Mouse (Mus musculus) right cerebral cortex, adult 2 months (tissue): Measurements from ENCODE around the gene Mical3.

Source experiments
- DNase-seq, 2 experiments: peaks; one replicate each; pipeline ENCODE4 v3.0.0; 2021 to 2022; ENCODE audit warnings: low spot score in 2 of 2

The Mical3 gene

GRCm38 (mm10) chr6:121084050-121084480 is 46.7 kb downstream of the Mical3 start:
- no peak for DNase-seq

GRCm38 (mm10) chr6:121082094-121082473 is 48.7 kb downstream of the Mical3 start:
- no peak for DNase-seq

GRCm38 (mm10) chr6:121081288-121082093 is 49.3 kb downstream of the Mical3 start:
- no peak for DNase-seq

DNA sequence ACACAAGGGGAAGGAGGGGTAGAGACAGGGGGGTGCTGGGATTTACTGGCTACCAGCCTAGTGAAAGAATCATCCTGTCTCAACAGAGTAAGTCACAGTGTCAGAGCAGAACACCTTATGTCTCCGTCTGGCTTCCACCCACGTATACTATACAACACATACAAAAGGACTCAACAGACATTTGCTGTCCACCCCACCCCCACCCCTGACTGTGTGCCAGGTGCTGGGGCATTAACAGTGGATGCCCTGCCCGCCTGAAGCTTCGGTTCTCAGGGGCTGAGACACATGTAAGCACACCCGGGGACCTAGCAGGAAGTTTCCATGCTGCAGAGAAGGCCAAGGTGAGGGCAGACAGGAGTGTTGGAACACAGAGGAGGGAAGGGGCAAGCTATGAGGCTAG is 52.6 kb downstream of the Mical3 start:
- no peak for DNase-seq

GRCm38 (mm10) chr6:121076929-121077566 is 53.8 kb downstream of the Mical3 start:
- DNase-seq, result no peak

GRCm38 (mm10) chr6:121075763-121076162 is 55.0 kb downstream of the Mical3 start:
- DNase-seq, result no peak

DNA sequence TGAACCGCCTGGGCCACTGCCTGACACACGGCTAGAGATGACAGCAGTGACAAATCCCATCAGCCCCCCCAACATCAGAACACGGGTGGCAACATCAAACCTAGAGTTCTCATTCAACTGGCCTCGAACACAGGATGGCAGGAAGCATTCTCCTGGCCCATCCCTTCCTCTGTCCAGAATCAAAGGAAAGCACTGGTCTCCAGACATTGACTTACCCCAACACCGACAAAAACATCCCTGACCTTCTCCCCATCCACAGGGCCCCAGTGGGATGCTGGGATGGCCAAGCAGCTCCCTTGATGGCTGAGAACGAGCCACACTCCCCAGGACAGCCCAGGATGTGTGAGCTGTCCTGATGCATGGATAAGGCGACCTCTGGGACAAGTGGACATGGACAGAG is 57.5 kb downstream of the Mical3 start:
- DNase-seq, result no peak

DNA sequence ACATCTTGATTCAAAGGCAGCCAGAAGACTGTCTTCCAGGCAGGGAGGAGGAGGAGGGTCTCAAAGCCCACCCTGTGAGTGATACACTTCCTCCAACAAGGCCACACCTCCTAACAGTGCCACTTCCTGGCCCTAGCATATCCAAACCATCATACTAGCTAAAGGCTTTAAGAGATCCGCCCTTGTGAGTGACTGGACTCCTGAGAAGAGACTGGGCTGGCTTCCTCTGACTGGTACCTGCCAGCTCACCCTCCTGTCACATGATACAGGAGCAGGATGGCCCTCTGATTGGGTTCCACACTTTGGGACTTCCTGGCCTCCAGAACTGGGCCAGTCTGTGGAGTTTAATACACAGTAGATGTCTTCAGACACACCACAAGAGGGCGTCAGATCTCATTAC is 58.2 kb downstream of the Mical3 start:
- DNase-seq, result no peak

GRCm38 (mm10) chr6:121070584-121071230 is 60.1 kb downstream of the Mical3 start:
- no peak for DNase-seq

- DNase-seq, result no peak
Observed at GRCm38 (mm10) chr6:121069156-121069555, 61.6 kb downstream of the Mical3 start.

DNA sequence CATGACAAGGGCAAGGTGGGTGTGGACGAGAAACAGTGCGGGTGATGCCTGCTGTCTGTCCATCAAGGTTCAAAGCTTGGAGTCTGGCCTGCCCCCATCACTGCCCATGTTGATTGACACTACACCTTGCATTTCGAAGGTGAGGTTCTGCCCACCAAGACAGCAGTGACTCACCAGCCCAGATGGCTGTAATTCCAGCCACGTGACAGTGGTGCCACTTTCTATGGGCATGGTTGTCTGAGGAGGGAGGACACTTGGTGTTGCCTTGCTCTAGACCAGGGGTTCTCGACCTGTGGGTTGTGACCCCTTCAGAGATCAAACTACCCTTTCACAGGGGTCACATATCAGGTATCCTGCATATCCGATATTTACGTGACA is 62.7 kb downstream of the Mical3 start:
- DNase-seq, result no peak

- no peak for DNase-seq
Observed at GRCm38 (mm10) chr6:121067426-121068086, 63.2 kb downstream of the Mical3 start.

DNA sequence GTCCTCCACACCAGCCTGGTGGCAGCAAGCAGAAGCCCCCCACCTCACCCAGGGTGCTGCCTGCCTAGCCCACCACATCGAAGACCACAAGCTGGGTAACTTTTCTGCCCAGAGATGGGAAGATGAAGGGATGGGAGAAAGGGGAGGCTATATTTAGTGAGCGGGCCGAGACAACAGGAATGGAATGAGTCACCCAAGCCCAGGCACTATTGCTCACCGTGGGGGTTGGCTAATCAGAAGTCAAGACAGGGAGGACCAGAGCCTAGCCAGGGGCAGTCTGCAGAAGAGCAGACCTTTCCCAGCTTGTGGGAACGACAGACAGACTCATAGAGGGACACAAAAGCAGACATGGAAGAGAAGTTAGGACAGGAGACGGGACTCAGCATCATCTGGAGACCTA is 64.0 kb downstream of the Mical3 start:
- no peak for DNase-seq

DNA sequence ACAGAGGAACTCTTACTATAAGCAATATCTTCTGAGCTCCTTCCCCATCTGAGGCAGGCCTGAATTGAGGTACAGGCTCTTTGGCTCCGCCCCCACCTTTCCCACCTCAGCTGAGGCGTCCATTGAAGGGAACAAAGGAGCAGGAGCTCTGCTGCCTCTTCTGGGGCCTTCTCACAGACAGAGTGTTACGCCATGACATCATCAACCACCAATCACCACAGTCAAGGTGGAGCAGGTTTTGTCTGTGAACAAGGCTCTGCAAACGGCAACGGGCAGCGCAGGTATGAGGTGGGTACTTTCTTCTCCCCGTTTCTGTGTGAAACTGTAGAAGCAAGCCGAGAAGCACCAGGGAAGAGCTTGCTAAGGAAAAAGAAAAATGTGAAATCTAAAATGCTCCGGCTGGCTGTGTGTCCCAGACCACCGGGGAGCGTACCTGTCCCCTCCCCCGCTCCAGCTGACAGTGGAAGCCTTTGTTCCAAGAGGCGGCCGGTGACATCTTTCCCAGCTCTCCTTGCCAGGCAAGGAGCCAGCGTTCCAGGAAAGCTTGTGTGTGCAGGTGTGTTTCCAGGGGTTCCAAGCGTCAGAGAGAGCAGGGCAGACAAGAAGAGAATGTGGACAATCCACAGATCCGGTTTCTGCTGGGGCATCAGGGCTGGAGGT is 66.3 kb downstream of the Mical3 start:
- DNase-seq, result peak; percentile 48 to 50

GRCm38 (mm10) chr6:121063771-121064170 is 67.0 kb downstream of the Mical3 start:
- DNase-seq, result no peak

DNA sequence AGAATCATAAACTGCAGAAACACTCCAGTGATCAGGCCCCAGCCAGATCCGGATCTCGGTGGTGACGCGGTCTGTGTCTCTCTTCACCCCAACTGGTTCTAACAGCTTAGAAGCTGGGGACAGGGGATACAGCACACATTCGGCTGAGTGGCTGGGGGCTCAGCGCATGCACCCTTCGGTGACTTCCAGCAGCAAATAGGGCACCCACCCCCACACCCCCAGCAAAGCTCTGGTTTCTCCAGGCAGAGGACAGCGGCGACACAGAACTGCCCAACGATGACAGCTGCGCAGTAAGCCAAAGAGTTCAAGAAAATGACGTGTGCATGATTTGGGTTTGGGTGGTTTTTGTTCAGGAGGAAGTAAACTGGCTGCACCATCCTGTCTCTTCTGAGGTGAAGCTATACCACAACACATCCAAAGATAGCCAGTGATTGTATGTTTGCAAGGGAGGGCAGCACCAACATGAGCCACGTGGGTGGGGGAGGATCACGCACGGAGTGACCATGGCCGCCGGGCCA is 67.8 kb downstream of the Mical3 start:
- DNase-seq, result no peak

- DNase-seq, result no peak
Observed at GRCm38 (mm10) chr6:121058039-121058438, 72.8 kb downstream of the Mical3 start.

GRCm38 (mm10) chr6:121057181-121057956 is 73.4 kb downstream of the Mical3 start:
- DNase-seq, result no peak

- DNase-seq, result no peak
Observed at GRCm38 (mm10) chr6:121055496-121055895, 75.3 kb downstream of the Mical3 start.

GRCm38 (mm10) chr6:121054908-121055307 is 75.9 kb downstream of the Mical3 start:
- DNase-seq, result no peak

- no peak for DNase-seq
Observed at GRCm38 (mm10) chr6:121054340-121054739, 76.5 kb downstream of the Mical3 start.
